ENCODE assay signal across 17 mouse cellular contexts in genomic region chr10:112835970-112836369, GRCm38 (mm10).
DNase-seq lines count a peak whose midpoint lies in the region; ATAC-seq and TF ChIP-seq lines count a peak whose summit lies in the region.
"Had no signal": no experiment of that assay in that cellular context is flagged by ENCODE, and none has a peak within 500 bp of the region (broad histone marks: within the 10 kb centered on the region; RNA-seq: fewer than 3 reads in every experiment).

No protein-coding gene starts in this region.

- no peak for TF ChIP-seq EP300 in liver, postnatal 0 days (IDR thresholded peaks at IDR 0.05; ENCODE audit: low read depth)

- H3K4me2 ChIP-seq in forebrain, embryonic 13.5 days, result no peak overlapping the region
- 0 out of 2 replicates have a peak overlapping the region, but pooled peaks have one; percentile 13 for H3K4me2 ChIP-seq in liver, postnatal 0 days (ENCODE audit: low read depth, low read length)
- H3K4me2 ChIP-seq in liver, embryonic 11.5 days, result no peak overlapping the region
- H3K4me2 ChIP-seq in neural tube, embryonic 12.5 days (replicated peaks), result no peak overlapping the region
- H3K4me2 ChIP-seq: heart, embryonic 13.5 days; kidney, embryonic 15.5 days had no signal

- H3K9me3 ChIP-seq in forebrain, embryonic 13.5 days (replicated peaks), result no peaks in the 10 kb centered on the region
- no peaks in the 10 kb centered on the region for H3K9me3 ChIP-seq in forebrain, embryonic 10.5 days
- no peaks in the 10 kb centered on the region for H3K9me3 ChIP-seq in liver, postnatal 0 days (ENCODE audit: low read length)
- H3K9me3 ChIP-seq in liver, embryonic 11.5 days (ENCODE audit: control insufficient read depth, low read length), result no peaks in the 10 kb centered on the region
- no peaks in the 10 kb centered on the region for H3K9me3 ChIP-seq in neural tube, embryonic 12.5 days
- H3K9me3 ChIP-seq: heart, embryonic 13.5 days; kidney, embryonic 15.5 days had no signal

- ATAC-seq in forebrain, embryonic 13.5 days, result peak; percentile 51; the same call in 1 of the 2 replicates
- ATAC-seq in liver, postnatal 0 days, result no peak
- ATAC-seq in liver, embryonic 11.5 days (replicated peaks; ENCODE audit: low FRiP score), result no peak
- peak; percentile 65 for ATAC-seq in neural tube, embryonic 12.5 days (ENCODE audit: low FRiP score, low read depth)
- 0 out of 2 replicates have a peak, but pooled peaks have one; percentile 19 for ATAC-seq in megakaryocyte progenitor cell, adult 5-6 weeks (replicated peaks; ENCODE audit: poor library complexity)
- ATAC-seq: intestine, embryonic 16.5 days had no signal

- TF ChIP-seq CTCF in liver, postnatal 0 days (IDR thresholded peaks at IDR 0.05; ENCODE audit: low read depth), result no peak

- no peak overlapping the region for H3K9ac ChIP-seq in forebrain, embryonic 13.5 days
- H3K9ac ChIP-seq in liver, postnatal 0 days (replicated peaks), result no peak overlapping the region
- no peak overlapping the region for H3K9ac ChIP-seq in liver, embryonic 11.5 days (ENCODE audit: low read depth, low read length)
- no peak overlapping the region for H3K9ac ChIP-seq in neural tube, embryonic 12.5 days
- H3K9ac ChIP-seq: heart, embryonic 13.5 days; kidney, embryonic 15.5 days had no signal

- no peak overlapping the region for H3K27ac ChIP-seq in forebrain, embryonic 13.5 days
- H3K27ac ChIP-seq in forebrain, embryonic 10.5 days, result no peak overlapping the region
- no peak overlapping the region for H3K27ac ChIP-seq in liver, postnatal 0 days (ENCODE audit: low read depth)
- no peak overlapping the region for H3K27ac ChIP-seq in liver, embryonic 11.5 days (ENCODE audit: low read depth, low read length)
- H3K27ac ChIP-seq in neural tube, embryonic 12.5 days, result no peak overlapping the region
- H3K27ac ChIP-seq: heart, embryonic 13.5 days; kidney, embryonic 15.5 days had no signal

- H3K4me3 ChIP-seq in forebrain, embryonic 13.5 days, result no peak overlapping the region
- H3K4me3 ChIP-seq in forebrain, embryonic 10.5 days, result no peak overlapping the region
- no peak overlapping the region for H3K4me3 ChIP-seq in liver, postnatal 0 days (ENCODE audit: low read depth, low read length)
- no peak overlapping the region for H3K4me3 ChIP-seq in liver, embryonic 11.5 days (ENCODE audit: low read depth, low read length)
- no peak overlapping the region for H3K4me3 ChIP-seq in neural tube, embryonic 12.5 days
- H3K4me3 ChIP-seq: heart, embryonic 13.5 days; kidney, embryonic 15.5 days had no signal

- no peaks in the 10 kb centered on the region for H3K27me3 ChIP-seq in forebrain, embryonic 13.5 days
- no peaks in the 10 kb centered on the region for H3K27me3 ChIP-seq in forebrain, embryonic 10.5 days (ENCODE audit: poor library complexity, severe bottlenecking)
- H3K27me3 ChIP-seq in liver, postnatal 0 days (ENCODE audit: insufficient read depth, low read length), result no peaks in the 10 kb centered on the region
- no peaks in the 10 kb centered on the region for H3K27me3 ChIP-seq in liver, embryonic 11.5 days (replicated peaks; ENCODE audit: control insufficient read depth, insufficient read depth, low read length)
- no peaks in the 10 kb centered on the region for H3K27me3 ChIP-seq in neural tube, embryonic 12.5 days (replicated peaks)
- H3K27me3 ChIP-seq: heart, embryonic 13.5 days; kidney, embryonic 15.5 days had no signal

- no peaks in the 10 kb centered on the region for H3K4me1 ChIP-seq in forebrain, embryonic 13.5 days
- H3K4me1 ChIP-seq in forebrain, embryonic 10.5 days, result no peaks in the 10 kb centered on the region
- H3K4me1 ChIP-seq in liver, postnatal 0 days (ENCODE audit: insufficient read depth), result no peaks in the 10 kb centered on the region
- H3K4me1 ChIP-seq in liver, embryonic 11.5 days (replicated peaks; ENCODE audit: control insufficient read depth, insufficient read depth, low read length), result no peaks in the 10 kb centered on the region
- no peaks in the 10 kb centered on the region for H3K4me1 ChIP-seq in neural tube, embryonic 12.5 days
- H3K4me1 ChIP-seq: heart, embryonic 13.5 days; kidney, embryonic 15.5 days had no signal

- no peak for DNase-seq in forebrain, embryonic 10.5 days (ENCODE audit: extremely low spot score, low spot score)
- no peak for DNase-seq in liver, postnatal 0 days
- no peak for DNase-seq in liver, embryonic 11.5 days (ENCODE audit: low spot score)
- no peak for DNase-seq in neural tube, embryonic 10.5 days (ENCODE audit: extremely low spot score, low spot score)
- no peak for DNase-seq in MN1 (ENCODE audit: low spot score)
- DNase-seq: adrenal gland, adult 8-10 months; cerebellum, adult 2 months; heart, postnatal 36 days; liver; lung, postnatal 10 days; thymus, adult 2 months had no signal

- WGBS in forebrain, embryonic 13.5 days, result 76% methylated on average over 9 of the region's 9 CpGs
- WGBS in forebrain, embryonic 10.5 days, result 91% methylated on average over 9 of the region's 9 CpGs
- WGBS in liver, postnatal 0 days (ENCODE audit: insufficient replicate concordance), result 79% methylated on average over 9 of the region's 9 CpGs
- 82% methylated on average over 9 of the region's 9 CpGs for WGBS in liver, embryonic 11.5 days
- WGBS in neural tube, embryonic 12.5 days, result 79% methylated on average over 9 of the region's 9 CpGs

- no peaks in the 10 kb centered on the region for H3K36me3 ChIP-seq in forebrain, embryonic 13.5 days (ENCODE audit: poor library complexity, severe bottlenecking)
- no peaks in the 10 kb centered on the region for H3K36me3 ChIP-seq in forebrain, embryonic 10.5 days (replicated peaks)
- no peaks in the 10 kb centered on the region for H3K36me3 ChIP-seq in liver, postnatal 0 days (replicated peaks; ENCODE audit: insufficient read depth, low read length)
- H3K36me3 ChIP-seq in liver, embryonic 11.5 days (ENCODE audit: control insufficient read depth, insufficient read depth, low read length), result no peaks in the 10 kb centered on the region
- H3K36me3 ChIP-seq in neural tube, embryonic 12.5 days, result no peaks in the 10 kb centered on the region
- H3K36me3 ChIP-seq: heart, embryonic 13.5 days; kidney, embryonic 15.5 days had no signal

Comparison
In these comparisons a context has a peak if more than half of its experiments do, and no peak if none do; other contexts are left out.
1. ATAC-seq: peak in forebrain, embryonic 13.5 days (single experiment), neural tube, embryonic 12.5 days (single experiment) and megakaryocyte progenitor cell, adult 5-6 weeks (single experiment); none in liver, postnatal 0 days (single experiment) and liver, embryonic 11.5 days (single experiment).